Mouse (Mus musculus) forebrain, postnatal 0 days (tissue): ENCODE measurements around the gene Ntrk2. TPM values are rescaled to one million over a fixed set of nuclear protein-coding genes. Genes with fewer than 3 reads are reported as not detected.

Experiments
- ATAC-seq: fragments of 200-750 bp; cut with Nextera tagmentation; 2 replicates; pipeline ENCODE4 v1.8.0; 2017; ENCODE audit warnings: mild to moderate bottlenecking, moderate library complexity
- DNase-seq: peaks from one replicate; pipeline ENCODE4 v3.0.0-alpha.2; 2015
- H3K27ac ChIP-seq: fragments of 300-500 bp; sonication (generic); 2 replicates; pipeline ENCODE4 v1.5.1; 2014; ENCODE audit warnings: low read depth, mild to moderate bottlenecking, antibody characterized with exemption, low read length, moderate library complexity, mixed read lengths
- H3K27me3 ChIP-seq: fragments of 300-500 bp; sonication (generic); 2 replicates; pipeline ENCODE4 v1.6.1; 2014; ENCODE audit warnings: mild to moderate bottlenecking, low read length, mixed read lengths; ENCODE audit not compliant: insufficient read depth
- H3K36me3 ChIP-seq: fragments of 300-500 bp; sonication (generic); 2 replicates; pipeline ENCODE4 v1.6.1; 2014; ENCODE audit warnings: mild to moderate bottlenecking, moderate library complexity; ENCODE audit not compliant: insufficient read depth
- H3K4me1 ChIP-seq: fragments of 300-500 bp; sonication (generic); 2 replicates; pipeline ENCODE4 v1.6.1; 2014; ENCODE audit warnings: antibody characterized with exemption; ENCODE audit not compliant: insufficient read depth
- H3K4me2 ChIP-seq: fragments of 300-500 bp; sonication (generic); 2 replicates; pipeline ENCODE4 v1.6.1; 2014; ENCODE audit warnings: low read depth, mild to moderate bottlenecking, moderate library complexity
- H3K4me3 ChIP-seq: fragments of 300-500 bp; sonication (generic); 2 replicates; pipeline ENCODE4 v1.5.1; 2014; ENCODE audit warnings: low read depth, low read length, mixed read lengths
- H3K9ac ChIP-seq: fragments of 300-500 bp; sonication (generic); 2 replicates; pipeline ENCODE4 v1.6.1; 2014; ENCODE audit warnings: mild to moderate bottlenecking
- H3K9me3 ChIP-seq: fragments of 300-500 bp; sonication (generic); 2 replicates; pipeline ENCODE4 v1.6.1; 2016; ENCODE audit warnings: low read length
- CTCF ChIP-seq: sonication (generic); IDR thresholded peaks from 2 replicates; pipeline ENCODE4 v1.5.1; 2016; ENCODE audit warnings: antibody characterized with exemption, control low read depth, low read depth
- WGBS: fragments of 180-500 bp; shearing (Covaris S2); extraction: QIAGEN DNeasy Blood & Tissue Kit; methylation state at CpG from one replicate; pipeline ENCODE4 v1.1.7; 2014; 5-methylcytosine and 5-hydroxymethylcytosine counted together
- polyA plus RNA-seq: library from polyadenylated mRNA; unstranded; fragments of >200 nt; fragmentation: Nextera tagmentation; extraction: Ambion mirVana; gene quantifications from 2 replicates; pipeline ENCODE4 v1.2.1, GENCODE M21; 2015
- total RNA-seq: library from RNA; depleted of rRNA; stranded (reverse); fragments of >200 nt; gene quantifications from 2 replicates; pipeline ENCODE4 v1.2.3, GENCODE M21; 2014

Ntrk2 gene
- total and polyA plus RNA-seq, 2 experiments from 2014 or later: 131 to 184 TPM

DNA sequence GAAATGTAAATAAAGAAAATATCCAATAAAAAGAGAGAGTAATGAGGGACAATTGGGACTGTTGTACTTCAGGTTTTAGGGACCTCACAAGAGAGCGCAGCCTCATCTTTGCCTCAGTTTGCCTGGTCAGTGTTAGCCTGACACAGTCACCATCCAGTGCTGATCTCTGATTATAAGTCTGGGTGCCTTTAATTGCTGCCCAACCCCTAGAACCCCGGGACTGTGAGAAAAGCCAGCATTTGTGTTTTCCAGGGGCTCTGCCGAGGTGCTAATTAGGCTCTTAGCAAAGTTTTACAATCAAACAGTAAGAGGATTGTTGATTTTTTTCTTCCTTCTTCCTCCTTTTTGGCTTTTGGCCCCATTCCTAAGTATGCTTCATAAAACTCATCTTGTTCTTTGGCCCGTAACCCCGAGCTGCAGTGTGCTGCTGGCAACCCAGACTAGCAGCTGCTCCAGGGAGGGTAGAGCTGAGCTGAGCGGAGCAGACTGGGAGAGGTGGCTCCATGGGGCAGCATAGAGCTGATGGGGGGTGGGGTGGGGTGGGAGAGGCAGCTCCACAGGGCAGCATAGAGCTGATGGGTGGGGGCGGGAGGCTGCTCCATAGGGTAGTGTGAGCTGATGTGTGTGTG lies 34.5 kb downstream of the Ntrk2 start:
- H3K27me3 ChIP-seq: no peaks in the 10 kb centered on the region
- peak; percentile 93 for ATAC-seq

DNA sequence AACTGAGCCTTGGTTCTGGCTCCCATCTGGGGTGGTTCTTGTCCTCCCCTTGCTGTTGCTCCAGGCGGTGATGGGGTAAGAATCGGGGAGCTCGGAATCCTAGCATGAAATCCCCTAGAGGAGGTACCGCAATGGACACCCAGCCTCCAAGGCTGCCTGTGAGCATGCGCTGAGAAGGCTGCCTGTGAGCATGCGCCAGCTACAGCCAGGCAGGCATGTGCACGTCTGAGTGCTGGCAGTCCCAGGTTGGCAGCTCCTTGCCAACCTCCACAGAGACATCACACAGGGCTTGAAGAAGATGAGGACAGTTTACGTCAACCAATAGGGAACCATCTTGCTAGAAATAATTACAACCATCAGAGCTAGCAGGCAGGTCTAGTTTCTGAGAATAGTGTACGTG lies 37.5 kb downstream of the Ntrk2 start:
- no peak overlapping the region for H3K9ac ChIP-seq
- no peak overlapping the region for H3K27ac ChIP-seq
- no peak overlapping the region for H3K4me2 ChIP-seq
- WGBS: 70% methylated on average over 9 of the region's 9 CpGs
- H3K9me3 ChIP-seq: no peaks in the 10 kb centered on the region
- H3K27me3 ChIP-seq: no peaks in the 10 kb centered on the region
- no peak for TF ChIP-seq CTCF
- H3K36me3 ChIP-seq: peaks cover 46% of the 10 kb centered on the region
- no peak overlapping the region for H3K4me3 ChIP-seq
- ATAC-seq (peak; percentile 55), DNase-seq (peak; percentile 33)
- no peaks in the 10 kb centered on the region; the same call in 1 of the 2 replicates for H3K4me1 ChIP-seq

More for the DNA sequence above, 34.5 kb downstream of the Ntrk2 start:
- H3K4me3 ChIP-seq: no peak overlapping the region
- no peaks in the 10 kb centered on the region for H3K9me3 ChIP-seq
- H3K27ac ChIP-seq: no peak overlapping the region
- TF ChIP-seq CTCF: no peak
- H3K4me2 ChIP-seq: no peak overlapping the region
- no peak overlapping the region for H3K9ac ChIP-seq
- H3K4me1 ChIP-seq: no peaks in the 10 kb centered on the region; the same call in 1 of the 2 replicates
- WGBS: 23% methylated on average over 6 of the region's 7 CpGs
- DNase-seq: peak; percentile 59
- peaks cover 22% of the 10 kb centered on the region for H3K36me3 ChIP-seq

DNA sequence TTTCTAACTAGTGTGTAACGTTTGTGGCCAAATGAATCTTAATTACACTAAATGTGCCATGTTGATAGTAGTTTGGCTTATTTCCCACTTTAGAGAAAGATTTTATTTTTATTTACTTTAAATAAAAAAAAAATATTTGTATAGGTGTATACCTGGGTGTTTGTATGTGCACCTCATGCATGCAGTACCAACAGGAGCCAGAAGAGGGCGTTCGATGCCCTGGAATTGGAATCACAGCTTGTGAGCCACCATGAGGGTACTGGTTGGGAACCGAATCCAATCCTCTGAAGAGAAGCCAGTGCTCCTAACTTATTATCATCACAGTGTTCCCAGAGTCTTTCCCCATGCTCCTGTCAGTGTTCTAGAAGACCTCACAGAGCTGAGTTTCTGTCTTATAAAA lies 42.2 kb downstream of the Ntrk2 start:
- no peaks in the 10 kb centered on the region for H3K9me3 ChIP-seq
- H3K9ac ChIP-seq: no peak overlapping the region
- peaks cover 30% of the 10 kb centered on the region for H3K36me3 ChIP-seq
- H3K27me3 ChIP-seq: no peaks in the 10 kb centered on the region
- H3K4me1 ChIP-seq: no peaks in the 10 kb centered on the region
- no peak for DNase-seq
- ATAC-seq: no peak
- TF ChIP-seq CTCF: peak; percentile 60
- H3K4me3 ChIP-seq: no peak overlapping the region
- 86% methylated on average over 4 of the region's 4 CpGs for WGBS
- H3K27ac ChIP-seq: no peak overlapping the region
- H3K4me2 ChIP-seq: no peak overlapping the region

DNA sequence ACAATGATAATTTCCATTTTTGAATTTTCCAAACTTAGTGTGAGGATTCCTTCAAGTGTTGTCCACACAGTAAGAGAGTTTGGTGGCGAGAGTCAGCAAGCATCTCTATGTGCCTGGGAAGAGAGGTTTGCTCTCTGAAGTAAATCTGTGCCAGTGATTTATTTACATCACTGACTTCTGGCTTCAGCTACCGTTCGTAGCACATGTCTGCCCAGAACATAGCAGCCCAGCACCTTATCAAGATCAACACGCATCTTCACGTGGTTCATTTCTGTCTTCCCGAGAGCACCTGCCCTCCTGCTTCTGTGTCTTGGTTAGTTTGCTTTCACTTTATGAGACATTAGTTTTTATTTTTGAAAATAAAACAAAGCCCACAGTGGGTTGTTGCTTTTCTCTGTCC lies 47.3 kb downstream of the Ntrk2 start:
- Histone ChIP-seq H3K27me3 (no peaks in the 10 kb centered on the region), H3K9me3 (no peaks in the 10 kb centered on the region), H3K27ac (no peak overlapping the region), H3K4me3 (no peak overlapping the region), H3K9ac (no peak overlapping the region), H3K4me2 (no peak overlapping the region), H3K4me1 (no peaks in the 10 kb centered on the region), H3K36me3 (peaks cover 3% of the 10 kb centered on the region; the same call in 1 of the 2 replicates)
- no peak for TF ChIP-seq CTCF
- WGBS: 68% methylated on average over 6 of the region's 6 CpGs
- ATAC-seq: no peak
- DNase-seq: no peak

DNA sequence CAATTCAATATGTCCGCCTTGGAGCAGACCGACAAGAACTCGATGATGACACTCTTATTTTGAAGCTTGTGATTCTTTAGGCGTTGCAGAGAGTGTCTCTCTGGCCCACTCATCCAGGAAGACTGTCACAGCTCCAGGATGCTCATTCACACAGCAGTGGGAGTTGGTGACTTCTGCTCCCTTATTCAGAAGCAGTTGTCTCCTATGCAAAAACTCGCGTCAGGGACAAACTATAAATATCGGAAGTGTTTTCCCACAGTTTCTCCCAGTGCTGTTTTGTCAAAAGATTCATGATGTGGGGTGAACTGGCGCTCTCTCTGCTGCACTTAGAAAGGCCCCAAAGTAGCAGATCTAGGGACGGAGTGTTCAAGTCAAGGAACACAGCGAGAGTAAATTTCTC lies 59.9 kb downstream of the Ntrk2 start:
- no peak for TF ChIP-seq CTCF

DNA sequence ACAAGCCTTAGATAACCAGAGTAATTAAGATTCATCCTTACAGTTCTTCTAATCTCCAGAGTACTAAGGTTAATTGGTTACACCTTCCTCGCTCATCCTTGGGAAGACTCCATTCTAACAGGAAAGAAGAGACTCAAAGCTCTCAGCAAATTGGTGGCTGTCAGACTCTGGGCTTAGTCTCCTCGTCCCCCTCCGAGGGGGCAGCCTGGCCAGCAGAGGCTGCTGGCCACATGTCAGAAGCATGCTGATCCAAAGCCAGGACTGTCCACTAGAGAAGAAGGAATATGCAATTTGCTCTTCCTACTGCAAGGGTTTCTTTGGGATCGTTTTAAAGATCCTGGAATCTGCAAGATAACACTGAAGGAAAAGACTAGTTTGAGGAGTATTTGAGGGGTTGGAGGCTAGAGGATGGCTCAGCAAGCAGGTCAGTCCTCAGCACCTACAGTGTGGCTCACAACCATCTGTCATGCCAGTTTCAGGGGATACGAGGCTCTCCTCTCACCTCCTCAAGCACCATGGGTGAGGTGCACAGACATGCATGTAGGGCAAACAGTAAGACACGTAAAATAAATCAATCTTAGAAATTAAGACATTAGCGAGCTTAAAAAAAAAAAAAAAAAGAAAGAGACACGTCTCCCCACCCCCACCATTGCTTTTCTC lies 60.5 kb downstream of the Ntrk2 start:
- TF ChIP-seq CTCF: no peak
- Histone ChIP-seq H3K4me2 (no peak overlapping the region), H3K27ac (no peak overlapping the region), H3K4me1 (no peaks in the 10 kb centered on the region), H3K36me3 (peaks cover 22% of the 10 kb centered on the region), H3K27me3 (no peaks in the 10 kb centered on the region), H3K9me3 (no peaks in the 10 kb centered on the region), H3K9ac (no peak overlapping the region), H3K4me3 (no peak overlapping the region)
- 89% methylated on average over 8 of the region's 8 CpGs for WGBS
- DNase-seq (no peak), ATAC-seq (no peak)

More for the DNA sequence above, 59.9 kb downstream of the Ntrk2 start:
- ATAC-seq (no peak), DNase-seq (no peak)
- Histone ChIP-seq H3K4me3 (no peak overlapping the region), H3K36me3 (peaks cover 25% of the 10 kb centered on the region), H3K27ac (no peak overlapping the region), H3K9me3 (no peaks in the 10 kb centered on the region), H3K4me2 (no peak overlapping the region), H3K27me3 (no peaks in the 10 kb centered on the region), H3K9ac (no peak overlapping the region), H3K4me1 (no peaks in the 10 kb centered on the region)
- 92% methylated on average over 10 of the region's 10 CpGs for WGBS

DNA sequence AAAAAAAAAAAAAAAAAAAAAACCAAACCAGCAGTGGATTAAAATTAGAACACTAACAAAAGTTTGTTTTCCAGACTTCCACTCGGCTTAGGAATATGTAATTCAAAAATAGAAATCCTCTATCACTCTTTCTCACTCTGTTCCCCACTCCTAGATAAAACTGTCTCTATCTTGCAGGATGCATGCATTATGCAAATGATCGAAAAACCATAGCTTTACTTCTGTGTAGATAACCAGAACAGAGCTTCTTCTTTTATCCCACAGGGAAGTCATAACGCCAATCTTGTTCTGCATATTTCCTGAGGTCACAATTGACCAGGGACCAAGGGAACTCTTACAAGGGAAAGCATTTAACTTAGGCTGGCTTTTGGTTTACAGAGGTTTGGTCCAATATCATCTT lies 76.1 kb downstream of the Ntrk2 start:
- Histone ChIP-seq H3K27ac (no peak overlapping the region), H3K36me3 (peaks cover 6% of the 10 kb centered on the region; the same call in 1 of the 2 replicates), H3K9me3 (no peaks in the 10 kb centered on the region), H3K4me2 (no peak overlapping the region), H3K27me3 (no peaks in the 10 kb centered on the region), H3K4me3 (no peak overlapping the region), H3K9ac (no peak overlapping the region), H3K4me1 (peaks cover 5% of the 10 kb centered on the region; the same call in 1 of the 2 replicates)
- ATAC-seq (no peak), DNase-seq (no peak)
- WGBS: 77% methylated on average over 3 of the region's 3 CpGs
- no peak for TF ChIP-seq CTCF
